Mouse (Mus musculus) liver, embryonic 14.5 days (tissue): ENCODE data around the gene 9430015G10Rik.
"Not testable (repeated sequence)": the region's sequence is repeated elsewhere in the genome, so short reads cannot be mapped to it uniquely, and the experiment has no call there.

Source experiments
- CTCF ChIP-seq: IDR thresholded peaks from 2 replicates; pipeline ENCODE4 v1.5.1; 2016; ENCODE audit warnings: antibody characterized with exemption, low read depth, control low read depth
- EP300 ChIP-seq: IDR thresholded peaks from 2 replicates; pipeline ENCODE4 v1.6.1; 2016; ENCODE audit warnings: antibody characterized with exemption, low read depth

- TF ChIP-seq CTCF, EP300: not testable (repeated sequence)
Observed at GRCm38 (mm10) chr4:156150887-156151286, 41.1 kb downstream of the 9430015G10Rik start.
